ENCODE assay signal across 8 mouse cellular contexts in genomic region chr16:33250651-33251120, GRCm38 (mm10). TPM values are rescaled to one million over a fixed set of nuclear protein-coding genes. Genes with fewer than 3 reads are reported as not detected.
DNase-seq lines count a peak whose midpoint lies in the region; ATAC-seq and TF ChIP-seq lines count a peak whose summit lies in the region.

No protein-coding gene starts in this region.

- DNase-seq in 416B (ENCODE audit: low read depth), result peak; percentile 74
- DNase-seq in forebrain, embryonic 11.5 days (ENCODE audit: low spot score), result no peak
- peak; percentile 9 for DNase-seq in hindbrain, postnatal 0 days (ENCODE audit: low spot score)
- DNase-seq in c-Kit-positive CD71-positive TER-119-positive erythroid progenitor cells, embryonic 14.5 days (ENCODE audit: low spot score), result no peak

- ATAC-seq in forebrain, embryonic 11.5 days (replicated peaks; ENCODE audit: low FRiP score), result no peak
- ATAC-seq in hindbrain, postnatal 0 days, result no peak
- peak; percentile 29; the same call in 1 of the 2 replicates for ATAC-seq in lung, embryonic 15.5 days (ENCODE audit: borderline replicate concordance, extremely low read depth, low FRiP score, low TSS enrichment)
- no peak; the same call in 1 of the 2 replicates for ATAC-seq in stomach, embryonic 16.5 days (ENCODE audit: insufficient read depth, low FRiP score)
- ATAC-seq in monocyte, adult 5-6 weeks (replicated peaks; ENCODE audit: insufficient number of reproducible peaks, low FRiP score, low TSS enrichment, poor library complexity, severe bottlenecking), result no peak

- WGBS in forebrain, embryonic 11.5 days, result 26% methylated on average over 9 of the region's 9 CpGs
- WGBS in hindbrain, postnatal 0 days, result 15% methylated on average over 9 of the region's 9 CpGs
- 7% methylated on average over 9 of the region's 9 CpGs for WGBS in lung, embryonic 15.5 days
- WGBS in stomach, embryonic 16.5 days, result 11% methylated on average over 9 of the region's 9 CpGs

- peak overlapping the region; percentile 97 for H3K4me3 ChIP-seq in E14TG2a.4 (replicated peaks; ENCODE audit: low read length)
- H3K4me3 ChIP-seq in forebrain, embryonic 11.5 days (ENCODE audit: low read depth, low read length), result peak overlapping the region; percentile 99
- peak overlapping the region; percentile 87 for H3K4me3 ChIP-seq in hindbrain, postnatal 0 days (ENCODE audit: low read length)
- peak overlapping the region; percentile 88 for H3K4me3 ChIP-seq in lung, embryonic 15.5 days
- peak overlapping the region; percentile 98 for H3K4me3 ChIP-seq in stomach, embryonic 16.5 days (replicated peaks; ENCODE audit: low read length)

- no peaks in the 10 kb centered on the region for H3K27me3 ChIP-seq in E14TG2a.4 (ENCODE audit: insufficient read depth, low read length)
- no peaks in the 10 kb centered on the region for H3K27me3 ChIP-seq in forebrain, embryonic 11.5 days (ENCODE audit: control insufficient read depth, insufficient read depth, low read length)
- no peaks in the 10 kb centered on the region for H3K27me3 ChIP-seq in hindbrain, postnatal 0 days (ENCODE audit: insufficient read depth, low read length)
- H3K27me3 ChIP-seq in lung, embryonic 15.5 days, result no peaks in the 10 kb centered on the region
- H3K27me3 ChIP-seq in stomach, embryonic 16.5 days (ENCODE audit: control insufficient read depth, insufficient read depth, low read length), result no peaks in the 10 kb centered on the region

- H3K9me3 ChIP-seq in E14TG2a.4 (ENCODE audit: low read length), result no peaks in the 10 kb centered on the region
- H3K9me3 ChIP-seq in forebrain, embryonic 11.5 days (ENCODE audit: control insufficient read depth, low read length), result no peaks in the 10 kb centered on the region
- H3K9me3 ChIP-seq in hindbrain, postnatal 0 days (ENCODE audit: low read length), result no peaks in the 10 kb centered on the region
- no peaks in the 10 kb centered on the region for H3K9me3 ChIP-seq in lung, embryonic 15.5 days
- no peaks in the 10 kb centered on the region for H3K9me3 ChIP-seq in stomach, embryonic 16.5 days (replicated peaks; ENCODE audit: control insufficient read depth, low read length)

- 0 out of 2 replicates have a peak, but pooled peaks cover 6% of the 10 kb centered on the region for H3K36me3 ChIP-seq in E14TG2a.4 (ENCODE audit: insufficient read depth, low read length)
- no peaks in the 10 kb centered on the region for H3K36me3 ChIP-seq in forebrain, embryonic 11.5 days (ENCODE audit: control insufficient read depth, insufficient read depth, low read length)
- no peaks in the 10 kb centered on the region for H3K36me3 ChIP-seq in hindbrain, postnatal 0 days (ENCODE audit: insufficient read depth, low read length)
- H3K36me3 ChIP-seq in lung, embryonic 15.5 days, result peaks cover 6% of the 10 kb centered on the region; the same call in 1 of the 2 replicates
- H3K36me3 ChIP-seq in stomach, embryonic 16.5 days (ENCODE audit: control insufficient read depth, insufficient read depth, low read length), result peaks cover 3% of the 10 kb centered on the region; the same call in 1 of the 2 replicates

- TF ChIP-seq CTCF in E14TG2a.4 (conservative IDR thresholded peaks at IDR 0.05; ENCODE audit: low read length), result no peak
- TF ChIP-seq CTCF in hindbrain, postnatal 0 days (IDR thresholded peaks at IDR 0.05; ENCODE audit: low read depth), result no peak

- no peak overlapping the region for H3K27ac ChIP-seq in forebrain, embryonic 11.5 days (ENCODE audit: low read depth, low read length)
- peak overlapping the region; percentile 87; the same call in 1 of the 2 replicates for H3K27ac ChIP-seq in hindbrain, postnatal 0 days
- peak overlapping the region; percentile 94 for H3K27ac ChIP-seq in lung, embryonic 15.5 days
- H3K27ac ChIP-seq in stomach, embryonic 16.5 days (ENCODE audit: low read length), result peak overlapping the region; percentile 85

- peak overlapping the region; percentile 71 for H3K4me2 ChIP-seq in forebrain, embryonic 11.5 days (ENCODE audit: low read depth, low read length, severe bottlenecking)
- H3K4me2 ChIP-seq in hindbrain, postnatal 0 days (ENCODE audit: low read depth, low read length), result peak overlapping the region; percentile 84
- peak overlapping the region; percentile 57 for H3K4me2 ChIP-seq in lung, embryonic 15.5 days
- H3K4me2 ChIP-seq in stomach, embryonic 16.5 days (ENCODE audit: low read depth, low read length), result peak overlapping the region; percentile 68

- peak overlapping the region; percentile 87 for H3K9ac ChIP-seq in forebrain, embryonic 11.5 days (ENCODE audit: low read length)
- H3K9ac ChIP-seq in hindbrain, postnatal 0 days (replicated peaks; ENCODE audit: low read length), result peak overlapping the region; percentile 93
- H3K9ac ChIP-seq in lung, embryonic 15.5 days, result peak overlapping the region; percentile 91
- peak overlapping the region; percentile 99 for H3K9ac ChIP-seq in stomach, embryonic 16.5 days (ENCODE audit: low read length)

- H3K4me1 ChIP-seq in E14TG2a.4 (replicated peaks; ENCODE audit: low read depth, low read length), result peaks cover 52% of the 10 kb centered on the region
- no peaks in the 10 kb centered on the region for H3K4me1 ChIP-seq in forebrain, embryonic 11.5 days (replicated peaks; ENCODE audit: control insufficient read depth, insufficient read depth, low read length)
- peaks cover 7% of the 10 kb centered on the region; the same call in 1 of the 2 replicates for H3K4me1 ChIP-seq in hindbrain, postnatal 0 days (ENCODE audit: insufficient read depth, low read length)
- H3K4me1 ChIP-seq in lung, embryonic 15.5 days, result peaks cover 18% of the 10 kb centered on the region; the same call in 1 of the 2 replicates
- peaks cover 9% of the 10 kb centered on the region; the same call in 1 of the 2 replicates for H3K4me1 ChIP-seq in stomach, embryonic 16.5 days (ENCODE audit: control insufficient read depth, insufficient read depth, low read length)

RNA-seq across cellular contexts. Expression of gene Snx4, which starts 0.6 kb away (rescaled TPM):
- polyA plus RNA-seq in forebrain, embryonic 11.5 days (2014; fragmentation: Nextera tagmentation; extraction: Ambion mirVana), result 73.7 and 75.5 TPM in 2 replicates
- total RNA-seq in hindbrain, postnatal 0 days (2014; rRNA removed), result 46.4 and 52.8 TPM in 2 replicates
- 99.4 and 103 TPM in 2 replicates for polyA plus RNA-seq in hindbrain, postnatal 0 days (2015; fragmentation: Nextera tagmentation; extraction: Ambion mirVana)
- polyA plus RNA-seq in lung, embryonic 15.5 days (2015; fragmentation: Nextera tagmentation; extraction: Ambion mirVana), result 114 and 117 TPM in 2 replicates
- 83.6 and 87.3 TPM in 2 replicates for polyA plus RNA-seq in stomach, embryonic 16.5 days (2015; fragmentation: Nextera tagmentation; extraction: Ambion mirVana)
- 87.8 to 97.4 TPM (median 89.4 TPM) in 3 replicates for total RNA-seq in monocyte, adult 5-6 weeks (2017)

Comparison
In these comparisons a context has a peak if more than half of its experiments do, and no peak if none do; other contexts are left out.
1. DNase-seq: peak in 416B (single experiment) and hindbrain, postnatal 0 days (single experiment); none in forebrain, embryonic 11.5 days (single experiment) and c-Kit-positive CD71-positive TER-119-positive erythroid progenitor cells, embryonic 14.5 days (single experiment).
2. Peak in every context shown above with its lines, with median percentiles within 50 percentile points of each other: H3K4me3 ChIP-seq, H3K4me2 ChIP-seq and H3K9ac ChIP-seq.